Mouse (Mus musculus) testis, adult 2 months (tissue): ENCODE results near the gene Nsun2.
"Not testable (repeated sequence)": the region's sequence is repeated elsewhere in the genome, so short reads cannot be mapped to it uniquely, and the experiment has no call there.

Experiments used
- CTCF ChIP-seq: fragments of 200-500 bp; IDR thresholded peaks from 2 replicates; pipeline ENCODE4 v1.5.1; 2012; ENCODE audit warnings: low read depth, mild to moderate bottlenecking, inconsistent platforms, low read length, moderate library complexity; ENCODE audit not compliant: control insufficient read depth, insufficient read depth, insufficient replicate concordance
- POLR2A ChIP-seq: fragments of 200-500 bp; IDR thresholded peaks from 2 replicates; pipeline ENCODE4 v1.6.1; 2012; ENCODE audit warnings: low read depth, mild to moderate bottlenecking, inconsistent platforms, low read length, moderate library complexity; ENCODE audit not compliant: control insufficient read depth

DNA sequence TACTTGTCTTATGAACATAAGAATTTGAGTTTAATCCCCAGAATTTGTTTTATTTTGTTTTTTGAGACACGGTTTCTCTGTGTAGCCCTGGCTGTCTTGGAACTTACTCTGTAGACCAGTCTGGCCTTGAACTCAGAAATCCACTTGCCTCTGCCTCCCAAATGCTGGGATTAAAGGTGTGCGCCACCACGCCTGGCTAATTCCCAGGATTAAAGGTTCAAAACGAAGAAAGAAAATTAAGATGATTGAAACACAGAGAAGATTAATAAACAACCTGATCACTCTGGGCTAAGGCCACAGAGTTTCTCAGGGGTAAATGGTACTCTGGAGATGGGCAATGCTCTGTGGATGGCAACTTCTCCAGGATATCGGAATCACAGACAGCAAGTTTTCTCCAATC lies 67.3 kb downstream of the Nsun2 start:
- not testable (repeated sequence) for TF ChIP-seq POLR2A, CTCF
